Mouse (Mus musculus): Measurements from ENCODE around the gene Kcnj8. TPM values are rescaled to one million over a fixed set of nuclear protein-coding genes. Genes with fewer than 3 reads are reported as not detected.
"Not testable (repeated sequence)": the region's sequence is repeated elsewhere in the genome, so short reads cannot be mapped to it uniquely, and the experiment has no call there.

Gene Kcnj8
- total RNA-seq, 2 experiments from 2014 or later = 6.4 to 10.9 TPM

- DNase-seq (ENCODE audit: low spot score in 2 of 2) = no peak
Measured at GRCm38 (mm10) chr6:142551482-142551881, 19.9 kb downstream of the Kcnj8 start.

DNA sequence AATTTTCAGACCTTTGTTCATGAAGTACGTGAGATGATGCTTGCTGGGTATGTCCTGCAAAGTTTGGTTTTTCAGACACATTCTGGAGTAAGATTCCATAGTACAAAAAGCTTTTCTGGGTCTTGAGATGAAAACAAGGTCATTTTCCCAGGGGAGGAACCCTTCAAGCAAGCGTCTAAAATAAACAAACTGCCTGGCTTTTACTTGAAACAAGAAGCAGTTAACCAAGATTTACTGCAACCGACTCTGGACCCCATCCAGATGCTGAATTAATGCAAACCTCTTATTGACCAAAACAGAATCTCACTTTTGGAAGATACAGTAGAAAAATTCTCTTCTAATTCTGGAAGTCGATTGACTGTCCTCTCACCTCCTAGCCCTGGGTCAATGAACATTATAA, 20.5 kb downstream of the Kcnj8 start:
- no peak for DNase-seq (ENCODE audit: low spot score in 2 of 2)

GRCm38 (mm10) chr6:142548377-142548776, 23.0 kb downstream of the Kcnj8 start:
- no peak for DNase-seq (ENCODE audit: low spot score in 2 of 2)

DNA sequence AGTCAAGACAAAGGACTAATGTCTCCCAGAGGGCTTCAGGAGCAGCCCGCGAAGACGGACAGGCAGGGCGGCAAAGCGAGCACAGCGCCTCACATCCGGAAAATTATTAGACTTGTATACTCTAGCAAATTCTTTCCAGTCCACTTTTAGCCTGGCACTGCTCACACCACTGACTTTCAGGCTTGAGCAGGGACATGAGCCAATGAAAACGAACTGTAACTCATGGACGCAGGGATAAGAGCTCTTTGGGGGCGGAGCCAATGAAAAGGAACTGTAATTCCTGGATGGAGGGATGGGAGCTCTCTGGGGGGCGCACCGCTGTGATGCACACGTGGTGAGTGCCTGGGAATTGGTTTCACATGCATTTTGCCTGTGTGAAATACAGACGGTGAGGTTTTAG, 26.3 kb downstream of the Kcnj8 start:
- no peak for DNase-seq (ENCODE audit: low spot score in 2 of 2)

GRCm38 (mm10) chr6:142543648-142544047, 27.8 kb downstream of the Kcnj8 start:
- DNase-seq (ENCODE audit: low spot score in 2 of 2) = no peak

- no peak for DNase-seq (ENCODE audit: low spot score in 2 of 2)
Measured at GRCm38 (mm10) chr6:142542800-142543175, 28.6 kb downstream of the Kcnj8 start.

GRCm38 (mm10) chr6:142542082-142542799, 29.2 kb downstream of the Kcnj8 start:
- no peak for DNase-seq (ENCODE audit: low spot score in 2 of 2)

DNA sequence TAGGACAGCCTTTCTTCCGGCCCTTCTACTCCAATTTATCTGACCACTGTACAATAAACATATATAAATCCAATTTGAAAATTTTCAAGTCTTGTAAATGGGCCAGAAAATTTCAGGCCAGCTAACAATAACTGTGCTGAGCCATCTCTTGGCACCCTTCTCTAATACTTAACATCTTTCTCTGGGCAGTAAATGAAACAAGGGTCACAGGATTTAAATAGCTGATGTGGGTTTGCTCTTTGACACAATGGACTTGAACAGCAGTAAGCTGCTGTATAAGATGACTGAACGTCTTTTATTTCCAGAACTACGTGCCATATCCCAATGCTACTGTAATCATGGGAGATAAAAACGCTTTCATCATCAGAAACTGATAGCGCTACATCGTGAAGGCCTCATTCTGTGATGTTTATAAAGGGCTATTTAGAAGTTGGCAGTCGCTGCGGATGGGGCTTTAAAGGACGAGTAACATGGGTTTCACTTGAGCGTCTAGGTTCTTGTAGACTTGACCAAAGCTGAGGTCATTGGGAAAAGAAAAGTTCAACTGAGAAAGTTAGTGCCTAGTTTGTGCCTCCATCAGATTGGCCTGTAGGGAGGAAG, 30.8 kb downstream of the Kcnj8 start:
- DNase-seq (ENCODE audit: low spot score in 2 of 2) = no peak

DNA sequence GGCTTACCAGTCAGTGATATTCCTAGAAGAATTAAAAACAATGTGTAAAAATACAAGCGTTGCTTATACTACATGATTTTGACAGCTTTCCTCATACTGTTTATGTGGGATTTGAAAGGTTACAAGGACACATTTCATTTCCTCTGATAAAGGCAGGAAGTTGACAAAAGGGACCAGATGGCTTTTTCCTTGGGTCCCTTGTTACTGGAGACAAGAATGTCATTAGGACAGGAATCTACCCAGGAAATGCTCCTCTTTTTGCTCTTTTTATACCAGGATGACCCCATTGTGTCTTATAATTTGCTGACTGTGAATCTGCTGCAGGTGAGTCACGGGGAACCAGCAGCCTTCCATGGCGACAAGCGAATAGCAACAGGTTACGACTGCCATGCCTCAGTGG, 31.3 kb downstream of the Kcnj8 start:
- no peak for DNase-seq (ENCODE audit: low spot score in 2 of 2)

GRCm38 (mm10) chr6:142538503-142538902, 32.9 kb downstream of the Kcnj8 start:
- DNase-seq (ENCODE audit: low spot score in 2 of 2) = peak in 1 of 2 experiments; percentile 31

DNA sequence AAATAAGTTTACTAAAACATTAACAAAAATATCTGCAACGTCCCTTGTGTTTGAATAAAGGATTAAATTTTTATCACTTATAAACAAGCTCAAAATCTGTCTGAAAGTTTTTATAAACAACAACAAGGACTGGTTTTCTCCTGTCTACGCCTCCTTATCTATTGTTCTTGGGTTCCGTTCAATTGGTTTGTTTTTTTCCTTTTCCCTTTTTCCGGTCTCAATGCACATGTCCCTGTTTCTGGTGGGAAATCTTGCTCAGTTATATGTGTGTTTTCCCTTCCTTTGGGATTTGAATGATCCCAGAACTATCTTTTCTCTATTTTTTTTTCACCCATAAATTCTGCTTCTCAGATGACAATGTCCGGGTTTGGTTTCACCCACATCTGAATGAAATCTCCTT, 38.0 kb downstream of the Kcnj8 start:
- no peak for DNase-seq (ENCODE audit: low spot score in 2 of 2)

GRCm38 (mm10) chr6:142532686-142533085, 38.7 kb downstream of the Kcnj8 start:
- no peak for DNase-seq (ENCODE audit: low spot score in 2 of 2)

GRCm38 (mm10) chr6:142532141-142532540, 39.3 kb downstream of the Kcnj8 start:
- DNase-seq (ENCODE audit: low spot score in 2 of 2) = no peak

- DNase-seq (ENCODE audit: low spot score in 2 of 2) = no peak
Measured at GRCm38 (mm10) chr6:142530378-142530777, 41.0 kb downstream of the Kcnj8 start.

- DNase-seq (ENCODE audit: low spot score in 2 of 2) = no peak
Measured at GRCm38 (mm10) chr6:142529680-142530079, 41.7 kb downstream of the Kcnj8 start.

DNA sequence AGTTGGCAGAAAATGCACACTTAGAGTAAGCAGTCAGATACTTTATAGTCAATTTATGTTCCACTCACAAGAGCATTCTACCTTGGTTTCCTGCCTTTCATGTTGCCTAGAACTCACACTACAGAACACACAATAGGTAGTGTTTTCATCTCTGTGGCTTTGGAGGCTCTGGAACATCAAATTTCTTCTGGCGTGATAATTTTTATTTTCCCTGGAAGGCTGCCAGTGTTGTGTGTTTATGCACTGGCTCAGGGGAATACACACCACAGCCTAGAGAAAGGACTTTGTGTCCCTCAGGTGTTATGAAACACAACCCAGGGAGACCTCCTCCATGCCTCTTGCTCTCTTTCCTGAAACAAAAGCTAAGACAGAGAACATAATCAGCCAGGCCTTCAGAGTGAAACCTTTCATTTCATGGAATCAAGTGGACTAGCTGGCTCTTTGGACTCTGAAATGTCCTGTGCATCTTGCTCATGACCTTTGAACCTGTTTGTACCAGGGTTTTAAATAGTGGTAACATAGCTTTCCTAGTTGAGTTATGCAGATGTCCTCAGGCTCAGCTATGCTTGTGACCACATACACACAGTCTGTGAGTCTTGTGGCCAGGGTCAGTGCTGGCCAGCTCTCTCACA, 43.4 kb downstream of the Kcnj8 start:
- DNase-seq (ENCODE audit: low spot score in 2 of 2) = no peak

DNA sequence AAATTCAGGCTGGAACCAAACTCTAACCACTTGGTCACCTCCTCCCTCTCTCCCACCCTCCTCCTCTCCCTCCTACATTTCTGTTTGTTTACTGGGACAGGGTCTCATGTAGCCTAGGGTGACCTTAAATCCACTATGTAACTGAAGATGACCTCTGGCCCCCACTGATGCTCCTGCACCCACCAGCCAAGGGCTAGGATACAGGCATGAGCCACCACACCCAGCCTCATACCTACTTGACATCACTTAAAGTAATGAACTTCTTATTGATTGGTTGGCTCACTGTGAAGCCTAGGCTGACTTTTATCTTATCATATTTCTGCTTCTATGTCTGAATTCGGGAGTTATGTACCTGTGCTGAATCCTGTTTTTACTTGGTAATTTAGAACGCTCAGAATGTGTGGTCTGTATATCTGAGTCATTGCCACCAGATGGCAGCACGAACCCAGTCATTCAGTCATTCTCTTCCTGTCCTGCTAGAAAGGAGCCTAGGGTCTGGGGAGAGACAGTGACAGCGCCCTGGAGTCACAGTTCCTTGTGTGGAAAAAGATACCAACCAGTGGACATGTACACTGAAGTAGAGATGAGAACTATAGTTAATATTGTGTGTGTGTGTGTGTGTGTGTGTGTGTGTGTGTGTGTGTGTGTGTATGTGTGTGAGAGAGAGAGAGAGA, 46.6 kb downstream of the Kcnj8 start:
- DNase-seq (ENCODE audit: low spot score in 2 of 2) = peak; percentile 57 to 67

DNA sequence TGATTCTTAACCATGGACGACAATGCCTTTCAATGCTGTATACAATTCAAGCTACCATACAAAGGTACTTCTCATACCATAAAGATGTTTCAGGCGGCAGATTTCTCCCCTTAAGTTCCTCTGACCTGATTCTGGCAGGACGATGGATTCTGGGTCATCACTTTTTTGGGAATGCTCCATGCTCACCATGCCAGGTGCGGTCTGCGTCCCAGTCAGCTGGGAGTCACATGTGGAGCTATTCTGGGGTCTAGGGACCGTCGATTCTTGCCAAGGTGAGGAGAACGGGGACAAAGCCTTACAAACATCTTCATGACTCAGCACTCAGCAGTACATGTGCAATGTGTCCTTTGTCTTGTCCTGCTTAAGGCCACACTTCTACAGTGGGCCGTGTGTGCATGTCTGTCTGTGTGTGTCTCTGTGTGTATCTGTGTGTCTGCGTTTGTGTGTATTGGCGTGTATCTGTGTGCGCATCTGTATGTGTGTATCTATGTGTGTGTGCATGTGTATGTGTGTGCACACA, 49.8 kb downstream of the Kcnj8 start:
- DNase-seq (ENCODE audit: low spot score in 2 of 2) = no peak

DNA sequence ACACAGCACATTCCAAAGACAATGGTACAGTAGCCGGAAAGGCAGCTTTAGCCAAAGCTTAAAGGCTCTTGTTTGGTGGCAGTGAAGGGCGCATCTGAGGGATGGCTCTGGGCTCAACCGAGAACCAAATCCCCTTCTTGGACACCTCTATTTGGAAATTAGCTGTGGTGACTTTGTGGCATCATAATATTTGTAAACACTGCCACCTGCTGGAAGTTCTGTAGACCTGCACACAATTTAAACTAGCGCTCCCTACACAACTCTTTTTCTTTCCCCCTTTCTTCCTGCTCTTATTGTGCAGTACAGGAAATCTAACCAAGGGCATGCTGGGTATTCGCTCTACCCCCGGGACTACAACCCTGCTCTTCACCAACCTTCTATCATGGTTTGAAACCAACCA, 52.3 kb downstream of the Kcnj8 start:
- DNase-seq (ENCODE audit: low spot score in 2 of 2) = no peak

DNA sequence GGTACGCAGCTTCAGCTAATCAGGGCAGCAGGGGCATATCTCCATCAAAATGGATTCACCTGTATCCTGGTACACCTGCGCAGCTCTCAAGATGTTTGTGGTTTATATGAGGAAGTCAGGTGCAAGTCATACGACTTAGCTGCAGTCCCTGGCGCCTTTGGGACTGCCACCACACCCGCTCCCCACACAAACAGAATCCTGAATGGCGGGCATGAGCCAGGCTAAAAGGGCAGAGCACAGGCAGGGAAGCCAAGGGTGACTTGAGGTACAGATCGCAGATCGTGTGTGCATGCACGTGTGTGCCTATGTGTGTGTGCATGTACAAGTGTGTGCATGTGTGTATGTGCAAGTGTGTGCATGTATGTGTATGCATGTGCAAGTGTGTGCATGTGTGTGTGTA, 56.0 kb downstream of the Kcnj8 start:
- not testable (repeated sequence) for DNase-seq (ENCODE audit: low spot score in 2 of 2)

GRCm38 (mm10) chr6:142514912-142515311, 56.5 kb downstream of the Kcnj8 start:
- peak; percentile 32 to 48 for DNase-seq (ENCODE audit: low spot score in 2 of 2)
